Mouse (Mus musculus): ENCODE results near the gene Ptgs2.

The Ptgs2 gene

GRCm38 (mm10) chr1:150151411-150151810, 51.6 kb downstream of the Ptgs2 start:
- DNase-seq = no peak

All from lung, adult 18-20 months (tissue).